Mouse (Mus musculus) forebrain, embryonic 16.5 days (tissue): ENCODE measurements at regions not wholly inside any gene's neighbourhood (a gene's known extent, or its start where the extent isn't known, plus 50 kb on each side); places are given as distances from the start of the nearest gene placed in this dataset.

ENCODE experiments used
- ATAC-seq: fragments of 200-750 bp; cut with Nextera tagmentation; 2 replicates; pipeline ENCODE4 v1.8.0; 2017; ENCODE audit warnings: mild to moderate bottlenecking, moderate library complexity
- H3K27ac ChIP-seq: fragments of 300-500 bp; sonication (generic); 2 replicates; pipeline ENCODE4 v1.5.1; 2014; ENCODE audit warnings: low read length, control low read depth
- H3K27me3 ChIP-seq: fragments of 300-500 bp; sonication (generic); replicated peaks from 2 replicates; pipeline ENCODE4 v1.6.1; 2014; ENCODE audit warnings: low read length; ENCODE audit not compliant: control insufficient read depth, insufficient read depth
- H3K36me3 ChIP-seq: fragments of 300-500 bp; sonication (generic); 2 replicates; pipeline ENCODE4 v1.6.1; 2014; ENCODE audit not compliant: control insufficient read depth, insufficient read depth
- H3K4me1 ChIP-seq: fragments of 300-500 bp; sonication (generic); replicated peaks from 2 replicates; pipeline ENCODE4 v1.6.1; 2014; ENCODE audit warnings: low read length; ENCODE audit not compliant: control insufficient read depth, insufficient read depth
- H3K4me2 ChIP-seq: fragments of 300-500 bp; sonication (generic); 2 replicates; pipeline ENCODE4 v1.6.1; 2014; ENCODE audit warnings: mild to moderate bottlenecking, low read length, control low read depth
- H3K4me3 ChIP-seq: fragments of 300-500 bp; sonication (generic); replicated peaks from 2 replicates; pipeline ENCODE4 v1.5.1; 2014; ENCODE audit warnings: mild to moderate bottlenecking, low read length, control low read depth
- H3K9ac ChIP-seq: fragments of 300-500 bp; sonication (generic); replicated peaks from 2 replicates; pipeline ENCODE4 v1.6.1; 2014; ENCODE audit warnings: low read depth, low read length, control low read depth
- H3K9me3 ChIP-seq: fragments of 300-500 bp; sonication (generic); 2 replicates; pipeline ENCODE4 v1.6.1; 2016; ENCODE audit warnings: low read length; ENCODE audit not compliant: control insufficient read depth
- WGBS: fragments of 180-500 bp; shearing (Covaris S2); extraction: QIAGEN DNeasy Blood & Tissue Kit; methylation state at CpG from one replicate; pipeline ENCODE4 v1.1.7; 2014; 5-methylcytosine and 5-hydroxymethylcytosine counted together

DNA sequence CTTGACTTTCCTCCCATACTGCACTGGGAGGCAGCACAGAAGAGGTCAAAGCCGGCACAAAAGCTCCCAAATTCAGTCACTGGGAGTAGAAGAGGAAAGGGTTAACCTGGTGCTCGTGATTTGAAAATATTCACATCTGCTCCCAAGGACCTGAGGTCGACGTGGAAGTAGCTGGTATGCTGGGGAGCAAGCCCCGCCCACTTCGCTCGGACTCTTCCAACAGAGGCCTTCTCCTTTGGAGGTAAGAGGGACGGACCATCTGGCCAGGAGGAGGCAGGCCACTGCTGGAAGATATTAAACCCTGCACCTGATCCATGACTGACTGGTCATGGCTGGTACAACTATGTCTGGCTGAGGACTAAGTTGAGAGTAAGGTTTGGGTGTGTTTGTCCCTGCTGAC is 305.7 kb downstream of the Zfp706 start:
- H3K27me3 ChIP-seq, result no peaks in the 10 kb centered on the region
- no peak overlapping the region for H3K4me3 ChIP-seq
- no peak for ATAC-seq
- no peak overlapping the region for H3K9ac ChIP-seq
- H3K4me2 ChIP-seq, result no peak overlapping the region
- no peak overlapping the region for H3K27ac ChIP-seq
- no peaks in the 10 kb centered on the region for H3K4me1 ChIP-seq
- WGBS, result 53% methylated on average over 8 of the region's 8 CpGs
- no peaks in the 10 kb centered on the region for H3K36me3 ChIP-seq
- H3K9me3 ChIP-seq, result no peaks in the 10 kb centered on the region

- Histone ChIP-seq H3K9me3 (no peaks in the 10 kb centered on the region), H3K4me3 (no peak overlapping the region)
These were observed 307.4 kb downstream of the Zfp706 start for GRCm38 (mm10) chr15:36700196-36700595.

GRCm38 (mm10) chr15:36695199-36696129 is 312.1 kb downstream of the Zfp706 start:
- 0 out of 2 replicates have a peak, but pooled peaks cover 4% of the 10 kb centered on the region for H3K4me1 ChIP-seq
- H3K4me2 ChIP-seq, result peak overlapping the region; percentile 67
- 22% methylated on average over 14 of the region's 14 CpGs for WGBS
- no peak overlapping the region for H3K27ac ChIP-seq
- H3K9ac ChIP-seq, result peak overlapping the region; percentile 60
- no peaks in the 10 kb centered on the region for H3K36me3 ChIP-seq
- ATAC-seq, result peak; percentile 94
- peak overlapping the region; percentile 51 for H3K4me3 ChIP-seq
- H3K27me3 ChIP-seq, result no peaks in the 10 kb centered on the region
- no peaks in the 10 kb centered on the region for H3K9me3 ChIP-seq

More at GRCm38 (mm10) chr15:36700196-36700595, 307.4 kb downstream of the Zfp706 start:
- ATAC-seq, result no peak
- no peak overlapping the region for H3K4me2 ChIP-seq
- H3K27me3 ChIP-seq, result no peaks in the 10 kb centered on the region
- no peak overlapping the region for H3K9ac ChIP-seq
- H3K36me3 ChIP-seq, result no peaks in the 10 kb centered on the region
- WGBS, result 80% methylated on average over 5 of the region's 5 CpGs
- H3K27ac ChIP-seq, result no peak overlapping the region
- 0 out of 2 replicates have a peak, but pooled peaks cover 3% of the 10 kb centered on the region for H3K4me1 ChIP-seq

DNA sequence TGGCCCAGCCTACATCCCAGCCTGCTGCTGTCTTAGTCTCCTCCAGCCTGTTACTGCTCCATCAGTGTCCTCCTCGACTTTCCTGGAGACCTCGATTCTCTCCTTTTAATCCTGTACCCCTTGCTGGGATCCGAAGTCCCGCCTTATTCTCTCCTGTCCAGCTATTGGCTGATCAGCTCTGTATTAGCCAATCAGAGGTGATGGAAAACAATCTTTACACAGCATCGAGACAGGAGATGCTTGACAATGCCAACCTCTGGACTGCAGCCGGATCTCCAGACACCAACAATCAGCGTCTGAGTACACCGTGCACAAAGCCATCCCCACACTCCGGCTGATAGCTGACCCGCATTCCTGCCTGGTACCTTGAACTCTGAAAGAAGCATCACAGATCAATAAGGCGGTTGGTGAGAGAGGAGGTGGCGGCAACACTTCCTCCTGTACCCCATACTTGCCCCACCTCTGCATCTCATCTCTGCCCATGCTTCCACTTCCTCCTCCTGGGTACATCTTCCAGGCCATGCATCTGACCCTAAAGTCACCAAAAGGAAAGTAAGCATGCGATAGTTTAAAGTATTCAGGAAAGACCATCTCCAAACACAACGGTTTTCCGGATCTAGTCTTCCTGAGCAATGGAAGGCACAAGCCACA is 316.4 kb downstream of the Zfp706 start:
- Histone ChIP-seq H3K27ac (no peak overlapping the region), H3K4me1 (0 out of 2 replicates have a peak, but pooled peaks cover 4% of the 10 kb centered on the region), H3K9ac (no peak overlapping the region), H3K27me3 (no peaks in the 10 kb centered on the region), H3K9me3 (no peaks in the 10 kb centered on the region), H3K36me3 (no peaks in the 10 kb centered on the region), H3K4me2 (peak overlapping the region; percentile 21; the same call in 1 of the 2 replicates), H3K4me3 (no peak overlapping the region)
- ATAC-seq, result no peak
- 53% methylated on average over 15 of the region's 15 CpGs for WGBS

GRCm38 (mm10) chr15:36689881-36690280 is 317.7 kb downstream of the Zfp706 start:
- no peak for ATAC-seq
- H3K36me3 ChIP-seq, result no peaks in the 10 kb centered on the region
- H3K4me3 ChIP-seq, result no peak overlapping the region
- WGBS, result 86% methylated on average over 7 of the region's 7 CpGs
- no peaks in the 10 kb centered on the region for H3K9me3 ChIP-seq
- no peak overlapping the region for H3K9ac ChIP-seq
- H3K27ac ChIP-seq, result no peak overlapping the region
- no peaks in the 10 kb centered on the region for H3K4me1 ChIP-seq
- no peaks in the 10 kb centered on the region for H3K27me3 ChIP-seq
- H3K4me2 ChIP-seq, result no peak overlapping the region

- Histone ChIP-seq H3K27me3 (no peaks in the 10 kb centered on the region), H3K4me3 (no peak overlapping the region), H3K4me2 (no peak overlapping the region), H3K4me1 (no peaks in the 10 kb centered on the region), H3K27ac (no peak overlapping the region), H3K9me3 (no peaks in the 10 kb centered on the region), H3K9ac (no peak overlapping the region), H3K36me3 (no peaks in the 10 kb centered on the region)
- ATAC-seq, result no peak
- 77% methylated on average over 3 of the region's 3 CpGs for WGBS
These were observed 318.3 kb downstream of the Zfp706 start for GRCm38 (mm10) chr15:36689301-36689700.

DNA sequence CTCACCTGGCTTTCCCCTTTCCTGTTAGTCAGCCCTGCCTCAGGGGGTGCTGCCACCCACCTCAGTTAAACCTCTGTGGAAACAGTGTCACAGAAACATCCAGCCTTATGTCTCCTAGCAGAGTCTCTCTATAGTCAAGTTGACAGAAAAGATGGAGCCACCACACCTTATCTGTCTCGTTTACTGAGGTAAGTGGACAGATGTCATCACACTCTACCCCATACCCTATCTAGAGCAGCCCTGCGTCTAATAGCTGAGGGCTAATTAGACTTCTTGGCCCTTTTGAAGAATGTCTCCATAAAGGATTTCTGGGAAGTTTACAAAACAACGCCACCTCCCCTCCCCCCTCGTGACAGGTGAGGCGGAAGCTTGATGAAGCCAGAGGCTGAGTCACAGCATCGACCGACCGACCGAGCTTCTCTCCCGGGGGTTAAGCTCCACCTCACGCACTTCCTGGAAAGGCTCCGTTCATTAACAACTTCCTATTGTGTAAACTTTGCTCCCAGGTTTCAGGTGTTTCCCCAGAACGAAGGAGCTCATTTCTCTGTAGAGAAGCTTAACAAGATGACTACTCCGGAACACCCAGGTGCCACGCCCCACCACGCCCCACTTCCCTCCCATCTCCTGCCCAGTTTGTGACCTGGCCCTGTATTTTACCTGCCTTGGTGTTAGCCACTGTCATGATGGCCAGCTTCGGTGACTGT is 319.4 kb downstream of the Zfp706 start:
- H3K9ac ChIP-seq, result no peak overlapping the region
- H3K9me3 ChIP-seq, result no peaks in the 10 kb centered on the region
- no peak overlapping the region for H3K27ac ChIP-seq
- no peak overlapping the region for H3K4me3 ChIP-seq
- no peak for ATAC-seq
- no peak overlapping the region for H3K4me2 ChIP-seq
- 12% methylated on average over 17 of the region's 17 CpGs for WGBS
- no peaks in the 10 kb centered on the region for H3K36me3 ChIP-seq
- H3K27me3 ChIP-seq, result no peaks in the 10 kb centered on the region
- H3K4me1 ChIP-seq, result no peaks in the 10 kb centered on the region

- H3K9me3 ChIP-seq, result no peaks in the 10 kb centered on the region
- ATAC-seq, result no peak
- H3K4me2 ChIP-seq, result no peak overlapping the region
- no peaks in the 10 kb centered on the region for H3K27me3 ChIP-seq
- no peak overlapping the region for H3K9ac ChIP-seq
- H3K4me3 ChIP-seq, result no peak overlapping the region
- WGBS, result 82% methylated on average over 7 of the region's 7 CpGs
- H3K4me1 ChIP-seq, result no peaks in the 10 kb centered on the region
- no peaks in the 10 kb centered on the region for H3K36me3 ChIP-seq
- H3K27ac ChIP-seq, result no peak overlapping the region
These were observed 322.9 kb downstream of the Zfp706 start for GRCm38 (mm10) chr15:36684684-36685083.

GRCm38 (mm10) chr15:36682832-36683231 is 324.7 kb downstream of the Zfp706 start:
- no peak overlapping the region for H3K4me2 ChIP-seq
- 59% methylated on average over 6 of the region's 6 CpGs for WGBS
- H3K36me3 ChIP-seq, result no peaks in the 10 kb centered on the region
- no peak for ATAC-seq
- H3K4me3 ChIP-seq, result no peak overlapping the region
- H3K27me3 ChIP-seq, result no peaks in the 10 kb centered on the region
- H3K9ac ChIP-seq, result no peak overlapping the region
- H3K27ac ChIP-seq, result no peak overlapping the region
- no peaks in the 10 kb centered on the region for H3K9me3 ChIP-seq
- no peaks in the 10 kb centered on the region for H3K4me1 ChIP-seq
